Mouse (Mus musculus): ENCODE data around the gene Kremen1.
A peak's percentile ranks its signal among the peaks of the same experiment; 100 is the strongest.

The Kremen1 gene

GRCm38 (mm10) chr11:5269846-5270461 is 8.6 kb upstream of the Kremen1 start:
- peak; percentile 73 for DNase-seq (ENCODE audit: low read depth, low spot score)

GRCm38 (mm10) chr11:5265764-5266163 is 4.4 kb upstream of the Kremen1 start:
- no peak for DNase-seq (ENCODE audit: low read depth, low spot score)

- no peak for DNase-seq (ENCODE audit: low read depth, low spot score)
Measured at GRCm38 (mm10) chr11:5263078-5263730, 1.8 kb upstream of the Kremen1 start.

- peak; percentile 67 for DNase-seq (ENCODE audit: low read depth, low spot score)
Measured at GRCm38 (mm10) chr11:5260942-5261459, 357 bp downstream of the Kremen1 start.

- no peak for DNase-seq (ENCODE audit: low read depth, low spot score)
Measured at GRCm38 (mm10) chr11:5259944-5260598, 1.3 kb downstream of the Kremen1 start.

GRCm38 (mm10) chr11:5258036-5258435 is 3.3 kb downstream of the Kremen1 start:
- DNase-seq (ENCODE audit: low read depth, low spot score): no peak

GRCm38 (mm10) chr11:5257151-5257862 is 4.1 kb downstream of the Kremen1 start:
- DNase-seq (ENCODE audit: low read depth, low spot score): no peak

- no peak for DNase-seq (ENCODE audit: low read depth, low spot score)
Measured at GRCm38 (mm10) chr11:5255509-5256014, 5.8 kb downstream of the Kremen1 start.

- no peak for DNase-seq (ENCODE audit: low read depth, low spot score)
Measured at GRCm38 (mm10) chr11:5254016-5254415, 7.3 kb downstream of the Kremen1 start.

GRCm38 (mm10) chr11:5253528-5253927 is 7.8 kb downstream of the Kremen1 start:
- DNase-seq (ENCODE audit: low read depth, low spot score): no peak

GRCm38 (mm10) chr11:5252727-5253126 is 8.6 kb downstream of the Kremen1 start:
- DNase-seq (ENCODE audit: low read depth, low spot score): no peak

GRCm38 (mm10) chr11:5251112-5251511 is 10.2 kb downstream of the Kremen1 start:
- DNase-seq (ENCODE audit: low read depth, low spot score): no peak

- no peak for DNase-seq (ENCODE audit: low read depth, low spot score)
Measured at GRCm38 (mm10) chr11:5248200-5248599, 13.2 kb downstream of the Kremen1 start.

GRCm38 (mm10) chr11:5245431-5245830 is 15.9 kb downstream of the Kremen1 start:
- DNase-seq (ENCODE audit: low read depth, low spot score): no peak

GRCm38 (mm10) chr11:5244749-5245130 is 16.6 kb downstream of the Kremen1 start:
- no peak for DNase-seq (ENCODE audit: low read depth, low spot score)

- DNase-seq (ENCODE audit: low read depth, low spot score): peak; percentile 34
Measured at GRCm38 (mm10) chr11:5243812-5244748, 17.3 kb downstream of the Kremen1 start.

GRCm38 (mm10) chr11:5243208-5243607 is 18.1 kb downstream of the Kremen1 start:
- DNase-seq (ENCODE audit: low read depth, low spot score): no peak

GRCm38 (mm10) chr11:5242158-5242557 is 19.2 kb downstream of the Kremen1 start:
- DNase-seq (ENCODE audit: low read depth, low spot score): peak; percentile 74

- peak; percentile 68 for DNase-seq (ENCODE audit: low read depth, low spot score)
Measured at GRCm38 (mm10) chr11:5239706-5240690, 21.4 kb downstream of the Kremen1 start.
